Mouse (Mus musculus) kidney, postnatal 0 days (tissue): ENCODE measurements at regions not wholly inside any gene's neighbourhood (a gene's known extent, or its start where the extent isn't known, plus 50 kb on each side); places are given as distances from the start of the nearest gene placed in this dataset.

Experiments
- ATAC-seq: fragments of 200-750 bp; cut with Nextera tagmentation; replicated peaks from 2 replicates; pipeline ENCODE4 v1.8.0; 2017; ENCODE audit warnings: low read depth, moderate number of reproducible peaks, moderate TSS enrichment, moderate library complexity; ENCODE audit not compliant: low FRiP score
- DNase-seq: peaks from one replicate; pipeline ENCODE4 v3.0.0-alpha.2; 2016; ENCODE audit warnings: low spot score
- H3K27ac ChIP-seq: fragments of 300-500 bp; sonication (generic); 2 replicates; pipeline ENCODE4 v1.5.1; 2014; ENCODE audit warnings: mild to moderate bottlenecking
- H3K27me3 ChIP-seq: fragments of 300-500 bp; sonication (generic); 2 replicates; pipeline ENCODE4 v1.6.1; 2014; ENCODE audit warnings: low read length, mixed read lengths; ENCODE audit not compliant: insufficient read depth
- H3K36me3 ChIP-seq: fragments of 300-500 bp; sonication (generic); 2 replicates; pipeline ENCODE4 v1.6.1; 2014; ENCODE audit warnings: low read length, mixed read lengths; ENCODE audit not compliant: insufficient read depth
- H3K4me1 ChIP-seq: fragments of 300-500 bp; sonication (generic); replicated peaks from 2 replicates; pipeline ENCODE4 v1.6.1; 2014; ENCODE audit warnings: antibody characterized with exemption, low read length, mixed read lengths; ENCODE audit not compliant: insufficient read depth
- H3K4me2 ChIP-seq: fragments of 300-500 bp; sonication (generic); 2 replicates; pipeline ENCODE4 v1.6.1; 2014; ENCODE audit warnings: mild to moderate bottlenecking, low read length, moderate library complexity, mixed read lengths
- H3K4me3 ChIP-seq: fragments of 300-500 bp; sonication (generic); replicated peaks from 2 replicates; pipeline ENCODE4 v1.5.1; 2014; ENCODE audit warnings: low read depth, low read length
- H3K9ac ChIP-seq: fragments of 300-500 bp; sonication (generic); 2 replicates; pipeline ENCODE4 v1.6.1; 2014; ENCODE audit warnings: low read depth, low read length
- H3K9me3 ChIP-seq: fragments of 300-500 bp; sonication (generic); replicated peaks from 2 replicates; pipeline ENCODE4 v1.6.1; 2016; ENCODE audit warnings: low read length, inconsistent platforms, mixed read lengths
- CTCF ChIP-seq: IDR thresholded peaks from 2 replicates; pipeline ENCODE4 v1.5.1; 2016; ENCODE audit warnings: antibody characterized with exemption, low read depth, mild to moderate bottlenecking, moderate library complexity
- WGBS: fragments of 180-500 bp; shearing (Covaris S2); extraction: QIAGEN DNeasy Blood & Tissue Kit; methylation state at CpG from one replicate; pipeline ENCODE4 v1.1.7; 2014; 5-methylcytosine and 5-hydroxymethylcytosine counted together

GRCm38 (mm10) chr12:16135602-16136213 lies 319.0 kb upstream of the Trib2 start:
- Histone ChIP-seq H3K27ac (no peak overlapping the region), H3K4me2 (no peak overlapping the region), H3K4me3 (no peak overlapping the region), H3K27me3 (no peaks in the 10 kb centered on the region), H3K9ac (no peak overlapping the region), H3K9me3 (no peaks in the 10 kb centered on the region), H3K4me1 (no peaks in the 10 kb centered on the region), H3K36me3 (no peaks in the 10 kb centered on the region)
- no peak for TF ChIP-seq CTCF
- WGBS: 58% methylated on average over 4 of the region's 4 CpGs
- DNase-seq (no peak), ATAC-seq (no peak)

- H3K4me2 ChIP-seq: no peak overlapping the region
- no peak overlapping the region for H3K4me3 ChIP-seq
- 67% methylated on average over 3 of the region's 3 CpGs for WGBS
- H3K27me3 ChIP-seq: no peaks in the 10 kb centered on the region
- no peak for TF ChIP-seq CTCF
- H3K27ac ChIP-seq: no peak overlapping the region
- no peaks in the 10 kb centered on the region for H3K9me3 ChIP-seq
- H3K4me1 ChIP-seq: no peaks in the 10 kb centered on the region
- no peak overlapping the region for H3K9ac ChIP-seq
- DNase-seq: no peak
- no peaks in the 10 kb centered on the region for H3K36me3 ChIP-seq
- ATAC-seq: no peak
Measured at GRCm38 (mm10) chr12:16134446-16134845, 317.7 kb upstream of the Trib2 start.

GRCm38 (mm10) chr12:16133253-16133652 lies 316.5 kb upstream of the Trib2 start:
- Histone ChIP-seq H3K27ac (no peak overlapping the region), H3K4me2 (no peak overlapping the region), H3K9ac (no peak overlapping the region), H3K36me3 (no peaks in the 10 kb centered on the region), H3K4me1 (no peaks in the 10 kb centered on the region), H3K4me3 (no peak overlapping the region), H3K27me3 (no peaks in the 10 kb centered on the region), H3K9me3 (no peaks in the 10 kb centered on the region)
- TF ChIP-seq CTCF: no peak
- DNase-seq (peak; percentile 6), ATAC-seq (no peak)
- WGBS: 55% methylated on average over 3 of the region's 3 CpGs

- H3K4me1 ChIP-seq: no peaks in the 10 kb centered on the region
- no peaks in the 10 kb centered on the region for H3K27me3 ChIP-seq
- H3K9ac ChIP-seq: no peak overlapping the region
- no peaks in the 10 kb centered on the region for H3K9me3 ChIP-seq
- no peaks in the 10 kb centered on the region for H3K36me3 ChIP-seq
- 58% methylated on average over 1 of the region's 1 CpGs for WGBS
- H3K27ac ChIP-seq: no peak overlapping the region
- DNase-seq (no peak), ATAC-seq (no peak)
- TF ChIP-seq CTCF: no peak
- H3K4me3 ChIP-seq: no peak overlapping the region
- H3K4me2 ChIP-seq: no peak overlapping the region
Measured at GRCm38 (mm10) chr12:16131740-16132077, 315.0 kb upstream of the Trib2 start.

- Histone ChIP-seq H3K27me3 (no peaks in the 10 kb centered on the region), H3K9me3 (no peaks in the 10 kb centered on the region), H3K4me1 (no peaks in the 10 kb centered on the region), H3K4me2 (no peak overlapping the region), H3K9ac (no peak overlapping the region), H3K36me3 (no peaks in the 10 kb centered on the region), H3K4me3 (no peak overlapping the region), H3K27ac (no peak overlapping the region)
- ATAC-seq: no peak
- no peak for DNase-seq
- WGBS: 56% methylated on average over 2 of the region's 2 CpGs
- no peak for TF ChIP-seq CTCF
Measured at GRCm38 (mm10) chr12:16131028-16131739, 314.5 kb upstream of the Trib2 start.

GRCm38 (mm10) chr12:16130605-16131004 lies 313.9 kb upstream of the Trib2 start:
- H3K27ac ChIP-seq: no peak overlapping the region
- no peaks in the 10 kb centered on the region for H3K4me1 ChIP-seq
- H3K36me3 ChIP-seq: no peaks in the 10 kb centered on the region
- no peak overlapping the region for H3K9ac ChIP-seq
- no peak overlapping the region for H3K4me3 ChIP-seq
- WGBS: 58% methylated on average over 1 of the region's 1 CpGs
- no peak for TF ChIP-seq CTCF
- DNase-seq (no peak), ATAC-seq (no peak)
- no peak overlapping the region for H3K4me2 ChIP-seq
- H3K9me3 ChIP-seq: no peaks in the 10 kb centered on the region
- no peaks in the 10 kb centered on the region for H3K27me3 ChIP-seq
